Mouse (Mus musculus) natural killer cell, adult 2 months (primary cell): ENCODE data around the gene Galntl6.
"Not testable (repeated sequence)": the region's sequence is repeated elsewhere in the genome, so short reads cannot be mapped to it uniquely, and the experiment has no call there.

ENCODE experiments used
- DNase-seq, 2 experiments: peaks; one replicate each; pipeline ENCODE4 v3.0.0; 2022; ENCODE audit warnings: low spot score in 2 of 2

Gene Galntl6

DNA sequence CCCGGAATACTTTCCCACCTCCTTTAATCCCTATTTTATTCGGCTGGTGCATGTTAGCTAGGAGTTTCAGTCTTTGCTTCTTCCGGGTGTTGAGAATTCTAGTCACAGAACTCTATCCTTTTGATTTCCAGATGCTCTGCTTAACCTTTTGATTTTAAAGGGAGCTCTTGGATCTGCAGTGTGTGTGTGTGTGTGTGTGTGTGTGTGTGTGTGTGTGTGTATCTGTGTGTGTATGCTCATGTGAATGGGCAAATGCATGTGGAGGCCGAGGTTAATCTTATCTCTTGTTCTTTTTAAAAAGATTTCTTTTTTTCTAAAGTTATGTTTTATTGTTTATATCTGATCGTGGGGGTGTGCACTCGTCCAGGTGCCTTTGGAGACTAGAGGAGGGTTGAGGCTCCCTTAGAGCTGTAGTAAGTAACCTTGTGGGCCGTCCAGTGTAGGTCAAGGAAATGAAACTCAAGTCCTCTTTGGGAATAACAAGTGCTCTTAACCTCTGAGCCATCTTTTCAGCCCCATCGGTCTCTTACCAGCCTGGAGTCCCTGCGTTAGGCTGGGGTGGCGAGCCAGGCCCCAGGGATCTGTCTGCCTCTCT is 1145.9 kb downstream of the Galntl6 start:
- no peak for DNase-seq

DNA sequence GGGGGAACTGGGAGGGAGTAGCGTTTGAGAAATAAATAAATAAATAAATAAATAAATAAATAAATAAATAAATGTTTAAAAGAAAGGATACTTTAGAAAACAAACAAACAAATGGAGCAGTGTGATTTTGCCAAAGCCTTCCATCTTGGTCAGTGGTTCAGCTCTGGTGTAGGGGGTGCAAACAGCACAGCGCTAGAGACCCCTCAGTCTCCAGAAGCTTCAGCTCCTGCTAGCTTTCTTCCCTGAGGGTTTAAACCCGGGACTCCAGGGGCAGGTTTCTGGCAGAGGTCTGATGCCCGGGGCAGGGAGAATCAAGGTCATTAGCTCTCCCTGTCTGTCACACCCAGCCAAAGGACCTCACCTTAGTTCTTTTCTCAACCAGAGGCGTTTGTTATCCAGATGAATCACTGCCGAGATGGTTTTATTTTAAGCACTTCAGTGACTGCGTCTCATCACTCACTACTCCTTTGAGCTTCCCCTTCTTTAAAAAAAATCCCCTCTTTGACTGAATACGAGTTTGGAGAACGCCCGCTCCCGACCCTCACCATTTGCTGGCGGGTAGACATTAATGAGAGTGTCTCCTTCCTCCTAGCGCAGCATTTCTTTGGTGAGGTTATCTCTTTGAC is 1146.6 kb downstream of the Galntl6 start:
- no peak for DNase-seq

DNA sequence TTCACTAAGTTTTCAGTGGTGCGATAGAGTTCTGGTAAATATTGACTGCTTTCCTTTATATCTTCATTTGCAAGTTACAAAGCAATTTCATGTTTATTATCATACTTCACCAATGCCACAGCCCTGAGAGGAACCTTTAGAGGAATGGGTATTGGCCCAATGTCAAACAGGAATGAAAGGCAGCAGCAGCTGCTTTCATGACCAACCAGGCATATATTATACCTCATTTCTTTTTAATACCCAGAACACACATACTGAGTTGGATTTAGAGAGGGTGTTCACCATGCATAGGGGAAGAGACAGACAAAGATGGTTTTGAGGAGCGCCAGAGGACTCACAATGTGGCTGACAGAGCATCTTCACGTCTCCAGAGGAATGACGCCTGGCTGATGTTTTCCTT is 1147.2 kb downstream of the Galntl6 start:
- DNase-seq: no peak

DNA sequence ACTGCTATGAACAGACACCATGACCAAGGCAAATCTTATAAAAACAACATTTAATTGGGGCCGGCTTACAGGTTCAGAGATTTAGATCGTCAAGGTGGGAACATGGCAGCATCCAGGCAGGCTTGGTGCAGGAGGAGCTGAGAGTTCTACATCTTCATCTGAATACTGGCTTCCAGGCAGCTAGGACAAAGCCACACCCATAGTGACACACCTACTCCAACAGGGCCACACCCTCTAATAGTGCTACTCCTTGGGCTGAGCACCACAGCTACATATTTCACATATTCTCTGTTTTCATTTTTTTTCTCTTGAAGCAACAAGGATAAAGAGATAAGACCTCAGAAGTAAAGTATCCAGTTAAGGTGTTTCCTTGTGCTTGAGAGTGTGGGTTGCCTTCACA is 1149.8 kb downstream of the Galntl6 start:
- not testable (repeated sequence) for DNase-seq

DNA sequence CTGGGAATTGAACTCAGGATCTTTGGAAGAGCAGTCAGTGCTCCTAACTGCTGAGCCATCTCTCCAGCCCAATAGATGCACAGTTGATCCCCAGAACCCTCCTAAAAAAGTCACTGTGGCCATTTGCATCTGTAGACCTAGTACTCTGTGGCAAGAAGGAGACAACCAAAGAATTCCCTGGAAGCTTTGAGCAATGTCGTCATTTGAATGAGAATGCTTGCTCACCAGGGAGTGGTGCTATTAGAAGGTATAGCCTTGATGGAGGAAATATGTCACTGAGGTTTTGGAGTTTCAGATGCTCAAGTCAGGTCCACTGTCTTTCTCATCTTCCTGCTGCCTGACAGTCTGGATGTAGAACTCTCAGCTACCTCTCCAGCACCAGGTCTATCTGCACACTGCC is 1151.5 kb downstream of the Galntl6 start:
- no peak for DNase-seq

DNA sequence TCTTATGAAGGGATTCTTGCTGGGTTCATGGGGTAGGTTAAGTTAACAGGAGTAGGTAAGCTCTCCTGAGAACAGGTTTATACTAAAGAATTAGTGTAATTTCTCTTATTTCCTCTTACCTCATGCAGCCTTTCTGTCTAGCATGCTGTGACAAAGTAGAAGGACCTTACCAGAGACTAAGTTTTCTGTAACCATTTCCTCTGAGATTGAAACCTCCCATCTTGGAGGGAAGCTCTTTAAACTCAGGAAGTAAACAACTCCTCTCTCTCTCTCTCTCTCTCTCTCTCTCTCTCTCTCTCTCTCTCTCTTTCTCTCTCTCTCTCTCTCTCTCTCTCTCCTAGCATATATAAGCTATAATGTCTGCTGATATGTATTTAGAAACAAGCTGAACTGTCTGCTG is 1153.6 kb downstream of the Galntl6 start:
- DNase-seq: no peak

DNA sequence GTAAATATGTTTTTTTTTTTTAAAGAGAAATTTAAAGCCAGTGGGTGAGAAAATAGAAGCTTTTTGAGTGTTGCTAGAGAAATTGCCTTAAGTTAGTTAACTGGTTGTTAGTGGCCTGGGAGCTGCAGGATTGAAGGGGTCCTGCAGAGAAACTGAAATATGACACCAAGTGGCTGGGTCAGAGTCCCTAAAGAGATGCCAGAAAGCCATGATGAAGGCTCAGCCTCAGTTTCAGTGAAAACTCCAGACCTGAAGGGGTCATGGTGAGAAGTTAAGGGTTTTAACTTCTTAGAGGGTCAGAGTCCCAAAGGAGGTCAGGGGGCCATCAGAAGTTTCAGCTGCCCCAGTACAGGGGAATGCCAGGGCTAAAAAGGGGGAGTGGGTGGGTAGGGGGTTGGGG is 1155.0 kb downstream of the Galntl6 start:
- no peak for DNase-seq

DNA sequence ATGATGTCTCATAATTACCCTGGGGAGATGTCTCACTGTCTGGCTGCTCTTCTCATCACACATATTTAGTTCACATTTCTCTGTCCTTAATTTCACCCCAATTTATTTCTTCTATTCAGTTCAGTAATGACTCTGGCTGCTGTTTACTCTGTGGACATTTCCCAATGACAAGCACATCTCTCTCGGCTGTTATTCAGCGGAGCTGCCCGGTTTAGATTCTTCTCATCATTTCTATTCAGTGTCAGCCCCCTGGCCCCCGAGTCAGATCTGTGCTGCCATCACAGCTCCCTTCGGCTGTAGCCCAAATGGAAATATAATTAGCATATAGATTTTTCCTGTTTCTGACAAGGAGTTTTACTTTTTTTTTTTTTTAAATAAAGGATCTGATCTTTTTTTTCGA is 1158.4 kb downstream of the Galntl6 start:
- DNase-seq: no peak

DNA sequence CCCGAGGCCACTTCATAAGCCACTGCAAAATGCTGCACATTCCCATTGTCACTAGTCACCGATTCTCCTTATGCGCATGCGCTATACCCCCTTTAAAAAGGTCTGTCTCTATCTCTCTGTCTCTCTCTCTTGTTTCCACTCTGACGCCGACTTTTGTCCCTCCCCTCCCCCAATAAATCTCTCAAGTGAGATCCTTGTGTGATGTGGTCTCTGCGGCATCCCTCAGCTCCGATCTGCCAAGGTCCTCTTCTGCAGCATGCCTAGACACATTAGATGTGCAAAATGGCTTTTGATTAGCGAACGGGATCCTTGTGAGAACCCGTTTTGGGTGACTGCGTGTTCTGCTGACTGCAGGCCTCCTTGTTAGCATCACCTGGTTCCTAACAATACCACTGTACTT is 1168.8 kb downstream of the Galntl6 start:
- DNase-seq: no peak

DNA sequence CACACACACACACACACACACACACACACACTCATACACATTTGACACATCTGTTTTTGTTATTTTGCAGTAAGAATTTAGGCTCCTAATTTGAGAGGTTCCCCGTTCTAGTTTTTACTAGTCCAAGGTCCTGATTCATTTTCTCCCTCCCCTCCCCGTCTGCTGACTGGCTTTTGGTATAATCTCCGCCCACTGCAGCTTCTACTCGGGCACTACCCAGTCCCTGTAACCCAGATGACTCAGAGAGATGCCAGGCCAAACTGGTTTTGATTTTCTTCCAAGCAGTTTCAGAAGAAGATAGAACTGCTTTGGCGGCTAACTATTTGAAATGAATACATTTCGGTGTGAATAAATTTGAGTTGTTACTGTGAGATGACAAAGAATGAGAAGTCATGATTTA is 1170.5 kb downstream of the Galntl6 start:
- no peak for DNase-seq

DNA sequence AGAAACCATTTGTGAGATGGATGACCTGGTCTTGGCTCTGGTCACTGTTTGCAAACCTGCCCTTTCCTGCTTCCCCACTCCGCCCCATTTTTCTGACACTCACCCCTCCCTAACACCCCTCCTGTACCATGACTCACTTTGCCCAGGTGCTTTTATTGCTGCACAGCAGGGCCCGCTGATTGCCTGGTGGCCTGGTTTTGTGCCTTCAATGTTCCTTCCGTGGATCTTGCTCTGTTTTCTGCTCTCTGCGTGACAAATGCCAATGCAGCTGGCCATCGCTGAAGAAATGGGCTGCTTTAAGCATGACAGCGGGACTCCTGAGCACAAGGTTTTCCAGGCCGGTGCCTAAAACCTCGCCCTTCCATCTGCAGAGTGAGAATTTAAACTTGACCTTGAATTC is 1171.1 kb downstream of the Galntl6 start:
- DNase-seq: no peak

DNA sequence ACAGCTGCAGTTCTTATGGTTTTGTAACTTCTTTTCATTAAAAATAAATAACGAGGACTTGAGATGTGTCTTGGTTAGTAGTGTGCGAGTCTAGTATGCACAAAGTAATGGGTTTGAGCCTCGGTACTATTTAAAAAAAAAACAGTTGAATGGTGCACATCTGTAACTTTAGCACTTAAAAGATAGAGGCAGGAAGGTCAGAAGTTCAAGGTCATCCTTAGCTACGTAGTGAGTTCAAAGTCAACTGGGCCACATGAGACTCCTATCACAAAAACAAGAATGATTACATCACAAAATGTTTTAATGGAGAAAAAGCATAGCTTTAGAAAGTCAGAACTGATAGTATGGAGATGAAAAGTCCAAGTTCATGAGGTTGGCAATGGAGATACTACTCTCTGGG is 1175.2 kb downstream of the Galntl6 start:
- no peak for DNase-seq

DNA sequence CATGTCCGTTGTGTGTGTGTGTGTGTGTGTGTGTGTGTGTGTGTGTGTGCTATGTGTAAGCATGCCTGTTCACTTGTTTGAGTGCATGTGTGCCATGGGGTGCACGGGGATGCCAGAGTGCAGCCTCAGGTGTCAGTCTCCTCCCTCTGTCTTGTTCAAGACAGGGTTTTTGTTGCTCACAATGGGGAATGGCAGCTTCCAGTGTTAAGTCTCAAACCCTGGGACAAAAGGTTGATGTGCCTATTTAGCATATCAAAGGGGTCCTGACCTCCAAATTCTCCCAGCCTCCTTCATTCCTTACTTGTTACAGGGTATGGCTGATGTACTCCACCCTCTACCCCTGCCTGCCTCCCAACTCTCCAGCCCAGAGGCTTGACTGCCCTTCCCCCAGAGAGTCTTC is 1179.6 kb downstream of the Galntl6 start:
- no peak for DNase-seq

DNA sequence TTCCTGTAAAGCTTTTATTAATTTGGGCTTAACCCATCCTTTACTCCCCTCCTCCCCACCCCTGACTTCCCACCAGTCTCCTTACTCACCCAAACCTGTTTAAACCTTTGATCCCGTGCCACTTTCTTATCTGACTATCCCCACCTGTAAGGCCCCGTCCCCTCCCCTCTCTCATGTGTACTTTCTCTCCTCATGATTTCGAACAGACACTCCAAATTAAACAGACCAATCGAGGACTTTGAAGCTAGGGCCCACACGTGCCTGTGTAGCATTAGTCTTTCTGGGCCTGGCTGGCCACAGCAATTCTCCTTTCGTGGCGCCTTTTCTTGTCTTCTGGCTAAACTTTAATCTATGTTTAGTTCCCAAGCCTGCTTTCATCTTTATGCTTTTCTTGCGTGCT is 1180.8 kb downstream of the Galntl6 start:
- no peak for DNase-seq

DNA sequence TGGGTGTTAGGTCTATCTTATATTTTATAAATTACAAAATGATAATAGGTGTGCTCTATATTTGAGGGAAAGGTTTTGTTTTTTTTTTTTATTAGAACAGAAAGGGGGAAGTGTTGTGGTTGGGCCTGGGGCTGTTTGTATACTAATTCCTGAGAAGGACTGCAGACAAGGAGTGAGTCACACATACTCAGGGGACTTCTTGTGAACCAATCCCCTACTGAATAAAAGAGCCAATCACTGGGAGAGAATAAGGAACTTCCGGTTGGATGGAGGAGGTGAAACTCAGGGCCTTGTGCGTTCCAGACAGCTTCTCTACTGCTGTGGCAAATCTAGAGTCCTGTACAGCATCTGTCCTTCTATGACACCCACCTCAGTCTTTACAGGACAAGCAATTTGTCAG is 1184.2 kb downstream of the Galntl6 start:
- no peak for DNase-seq

DNA sequence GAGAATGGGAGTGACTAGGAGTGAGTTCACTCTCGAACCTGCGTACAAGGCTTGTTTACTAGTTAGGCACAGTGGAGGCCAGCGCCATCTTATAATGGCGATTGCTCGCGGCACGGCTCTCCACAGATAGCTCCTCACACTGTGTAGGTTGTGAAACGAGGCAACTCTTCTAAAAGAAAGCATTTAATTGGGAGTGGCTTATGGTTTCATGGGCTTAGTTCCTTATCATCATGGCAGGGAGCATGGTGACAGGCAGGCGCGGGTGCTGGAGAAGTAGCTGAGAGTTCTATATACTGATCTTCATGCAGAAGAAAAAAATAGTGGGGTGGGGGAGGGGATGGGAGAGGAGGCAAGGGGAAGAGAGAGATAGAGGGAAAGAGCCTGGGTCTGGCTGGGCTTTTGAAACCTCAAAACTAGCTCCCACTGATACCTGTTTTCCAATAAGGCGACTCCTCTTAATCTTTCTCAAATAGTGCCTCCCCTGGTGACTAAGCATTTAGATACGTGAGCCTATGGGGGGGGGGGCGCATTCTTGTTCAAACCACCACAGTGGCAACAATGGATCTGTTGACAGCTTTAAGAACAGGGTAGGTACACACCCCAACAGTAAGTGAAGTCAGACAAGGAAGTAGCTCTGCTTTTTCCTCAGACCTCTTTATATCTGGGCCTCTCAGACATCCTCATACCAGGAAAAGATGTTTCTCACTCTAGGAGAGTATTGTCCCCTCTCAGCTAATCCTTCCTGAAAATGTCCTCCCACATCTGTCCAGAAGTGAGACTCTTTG is 1187.4 kb downstream of the Galntl6 start:
- no peak for DNase-seq
